Mouse (Mus musculus) gastrocnemius, adult 18-20 months (tissue): ENCODE measurements at regions not wholly inside any gene's neighbourhood (a gene's known extent, or its start where the extent isn't known, plus 50 kb on each side); places are given as distances from the start of the nearest gene placed in this dataset.

Experiments used
- DNase-seq: peaks from one replicate; pipeline ENCODE4 v3.0.0; 2021; ENCODE audit warnings: low spot score

- no peak for DNase-seq
These were observed 76.8 kb upstream of the Akap6 start for GRCm38 (mm10) chr12:52622398-52622797.

- no peak for DNase-seq
These were observed 75.6 kb upstream of the Akap6 start for GRCm38 (mm10) chr12:52623416-52624108.

GRCm38 (mm10) chr12:52624871-52625270, 74.3 kb upstream of the Akap6 start:
- no peak for DNase-seq

- DNase-seq, result no peak
These were observed 70.4 kb upstream of the Akap6 start for GRCm38 (mm10) chr12:52628771-52629170.

- DNase-seq, result no peak
These were observed 63.9 kb upstream of the Akap6 start for GRCm38 (mm10) chr12:52635121-52635878.

GRCm38 (mm10) chr12:52636186-52636881, 62.8 kb upstream of the Akap6 start:
- no peak for DNase-seq

- no peak for DNase-seq
These were observed 62.3 kb upstream of the Akap6 start for GRCm38 (mm10) chr12:52636920-52637319.

- peak; percentile 38 for DNase-seq
These were observed 61.5 kb upstream of the Akap6 start for GRCm38 (mm10) chr12:52637506-52638249.

GRCm38 (mm10) chr12:52638461-52638860, 60.7 kb upstream of the Akap6 start:
- no peak for DNase-seq

- DNase-seq, result no peak
These were observed 55.1 kb upstream of the Akap6 start for GRCm38 (mm10) chr12:52644059-52644458.
